Mouse (Mus musculus) yolk sac, embryonic 10.5 days (tissue): Measurements from ENCODE around the gene Ccng1.

Source experiments
- DNase-seq: peaks from one replicate; pipeline ENCODE4 v3.0.0-alpha.2; 2017; ENCODE audit warnings: low spot score

The Ccng1 gene

DNA sequence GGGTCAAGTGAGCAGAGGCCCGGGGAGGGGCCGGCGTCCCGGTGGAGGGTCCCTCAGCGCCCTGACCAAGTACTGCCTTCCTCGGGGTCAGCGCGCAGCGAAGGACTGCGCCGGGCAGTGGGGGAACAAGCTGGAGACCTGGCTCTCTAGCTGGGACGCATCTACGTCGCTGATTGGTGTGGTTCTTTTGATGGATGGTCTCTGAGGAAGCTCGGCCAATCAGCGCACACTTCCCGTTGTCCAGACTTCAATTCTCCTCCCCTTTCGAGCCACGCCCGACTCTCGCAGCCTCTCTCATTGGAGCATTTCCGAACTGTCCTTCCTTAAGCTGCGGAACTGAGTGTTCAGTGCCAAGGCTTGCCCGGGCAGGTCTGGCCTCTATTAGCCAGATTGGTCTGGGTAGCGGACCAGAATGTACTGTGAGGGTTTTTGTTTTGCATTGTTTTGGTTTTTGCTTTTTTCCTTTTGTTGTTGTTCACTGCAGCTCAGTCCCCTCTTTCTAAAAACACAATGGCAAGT, at the start of gene Ccng1:
Gene Ccng1 (minus strand): TSS at position 203 of the 519 bp plus-strand sequence.
- peak; percentile 93 for DNase-seq

DNA sequence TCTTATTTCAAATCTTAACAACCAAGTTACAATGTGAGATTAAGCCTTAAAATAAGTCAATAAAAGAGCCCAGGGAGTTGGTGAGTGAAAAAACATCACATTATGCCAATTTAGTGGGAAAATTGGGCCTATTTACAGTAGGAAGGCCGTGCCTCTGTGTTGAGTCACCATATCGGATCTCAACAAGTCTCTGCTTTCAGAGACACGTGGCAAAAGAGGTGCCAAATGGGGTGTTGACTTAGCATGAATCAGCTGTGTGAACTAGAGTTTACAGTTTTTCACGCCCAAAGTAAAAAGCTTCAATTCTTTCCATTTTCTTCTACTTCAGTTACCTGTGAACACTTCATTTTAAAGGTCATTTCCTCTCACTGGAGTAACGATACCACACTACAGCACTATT, 35.2 kb upstream of the Ccng1 start:
- no peak for DNase-seq

DNA sequence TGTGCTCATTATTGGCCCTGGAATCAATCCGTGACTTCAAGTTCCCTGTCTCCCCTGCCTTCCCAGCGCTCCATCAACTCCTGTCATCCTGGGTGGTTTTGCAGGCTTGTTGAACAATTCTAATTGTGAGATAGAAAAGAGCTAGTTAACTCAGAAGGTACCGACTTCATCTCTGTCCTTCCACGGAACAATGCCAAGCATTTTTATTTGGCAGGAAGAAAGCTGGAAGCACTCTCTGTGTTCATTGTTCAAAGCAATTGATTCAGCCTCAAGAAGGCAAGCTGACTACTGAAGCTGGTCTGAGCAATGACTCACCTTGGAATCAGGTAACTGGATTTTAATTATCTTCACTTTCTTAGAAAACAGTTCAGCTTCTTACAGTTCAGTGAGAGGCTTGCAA, 34.6 kb upstream of the Ccng1 start:
- no peak for DNase-seq

DNA sequence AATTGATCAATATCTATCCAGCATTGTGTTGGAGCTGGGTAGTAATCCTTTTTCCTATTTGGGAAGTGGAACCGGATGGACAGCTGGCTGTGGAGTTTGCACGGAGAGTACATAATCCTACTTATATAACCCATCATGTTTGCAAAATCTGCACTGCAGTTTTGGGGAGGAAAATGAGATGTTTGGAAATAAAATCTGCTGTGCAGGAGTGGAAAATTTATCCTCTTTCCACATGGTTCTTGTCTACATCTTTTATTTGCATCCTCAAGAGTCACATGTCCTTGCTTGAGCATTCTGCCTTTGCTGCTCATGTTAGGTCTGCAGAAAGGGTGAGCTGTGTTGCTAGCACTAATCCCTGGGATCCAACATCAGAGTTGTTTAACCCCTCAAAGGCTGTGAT, 31.8 kb upstream of the Ccng1 start:
- no peak for DNase-seq

DNA sequence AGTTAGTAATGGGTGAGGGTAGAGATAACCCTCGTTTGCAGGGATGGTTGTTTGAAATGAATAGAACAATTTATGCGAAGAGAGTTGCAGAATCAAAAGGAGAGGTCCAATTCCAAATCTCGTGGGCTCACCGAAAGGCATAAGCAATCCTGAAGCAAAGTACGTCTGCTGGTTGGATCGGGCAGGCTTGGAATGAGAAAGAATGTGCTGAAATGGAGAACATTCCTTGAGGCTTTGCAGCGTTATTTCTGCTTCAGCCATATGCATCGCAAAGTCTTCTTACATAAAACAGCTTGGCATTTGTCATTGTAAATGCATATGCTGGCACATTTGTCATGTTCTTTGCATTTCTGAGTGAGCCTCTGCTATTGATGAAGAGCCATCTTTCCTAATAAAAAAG, 29.2 kb upstream of the Ccng1 start:
- DNase-seq = no peak

DNA sequence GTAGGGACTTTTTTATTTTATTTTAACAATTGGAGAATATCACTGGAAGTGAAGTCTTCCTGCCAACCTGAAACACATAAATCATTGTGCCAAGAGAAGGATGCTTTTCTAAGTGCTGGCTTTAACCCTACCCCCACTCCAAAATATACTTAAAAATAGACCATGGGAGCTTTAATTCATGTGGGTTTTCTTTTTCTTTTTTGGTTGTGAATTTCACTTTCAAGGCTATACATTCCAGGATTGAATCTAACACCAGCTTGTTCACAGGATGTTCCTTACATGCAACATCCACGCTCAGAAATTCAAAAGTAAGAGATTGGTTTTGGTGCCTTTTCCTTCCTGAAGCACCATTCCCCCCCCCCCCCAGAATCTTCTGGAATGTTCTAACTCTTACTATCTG, 28.2 kb upstream of the Ccng1 start:
- DNase-seq = no peak

DNA sequence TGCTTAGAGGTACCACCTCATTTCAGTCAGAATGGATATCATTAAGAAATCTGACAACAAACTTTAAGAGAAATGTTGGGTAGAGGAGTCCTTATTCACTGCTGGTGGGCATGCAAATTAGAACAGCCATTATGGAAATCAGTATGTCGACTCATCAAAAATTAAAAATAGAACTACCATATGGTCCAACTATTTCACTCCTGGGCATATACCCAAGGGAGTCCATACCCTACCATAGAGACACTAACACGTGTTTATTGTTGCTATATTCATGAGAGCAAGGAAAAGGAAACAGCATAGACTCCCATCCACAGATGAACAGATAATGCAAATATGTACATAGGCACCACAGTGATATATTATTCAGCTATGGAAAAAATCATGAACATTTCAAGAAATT, 26.7 kb upstream of the Ccng1 start:
- no peak for DNase-seq

DNA sequence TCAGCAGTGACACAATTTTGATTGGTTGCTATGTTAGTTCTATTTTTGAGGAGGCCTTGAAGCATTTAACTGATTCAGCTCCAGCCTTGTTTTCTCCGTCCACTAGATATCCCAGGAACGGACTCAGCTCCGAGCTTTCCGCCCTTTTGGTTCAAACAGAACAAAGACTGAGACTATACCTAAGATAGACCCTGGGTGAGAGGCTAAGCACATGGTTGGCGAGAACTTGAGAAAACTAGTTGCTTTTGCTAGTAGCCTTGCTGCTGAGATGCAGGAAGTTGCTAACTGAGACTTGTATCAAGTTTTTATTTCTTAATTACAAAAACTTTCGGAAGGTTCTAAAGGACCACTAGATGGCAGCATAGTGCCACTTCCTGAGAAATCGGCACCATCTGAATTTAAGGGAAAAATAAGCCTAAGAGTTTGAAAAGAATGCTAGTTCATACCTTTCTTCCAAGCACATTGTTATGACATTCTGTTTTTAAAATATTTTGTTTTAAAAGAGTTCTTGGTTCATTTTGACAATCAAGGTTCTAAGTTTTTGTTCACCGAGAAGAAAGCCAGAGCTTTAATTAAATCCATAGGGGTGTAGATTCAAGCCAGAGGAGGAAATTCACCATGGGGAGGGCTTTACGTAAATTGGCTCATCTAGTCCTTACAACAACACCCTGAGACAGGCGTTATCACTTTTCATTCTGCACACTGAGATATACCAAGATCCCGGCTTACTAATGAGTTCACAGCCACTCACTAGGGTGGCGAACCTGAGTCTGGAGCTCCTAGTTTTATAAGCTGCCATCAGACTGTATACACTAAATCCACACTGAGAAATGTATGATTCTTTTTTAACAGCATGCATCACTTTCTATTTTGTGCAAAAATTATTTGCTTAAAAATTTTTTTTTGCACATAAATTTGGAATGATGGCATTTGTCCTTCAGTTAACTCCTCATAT, 20.5 kb upstream of the Ccng1 start:
- no peak for DNase-seq

DNA sequence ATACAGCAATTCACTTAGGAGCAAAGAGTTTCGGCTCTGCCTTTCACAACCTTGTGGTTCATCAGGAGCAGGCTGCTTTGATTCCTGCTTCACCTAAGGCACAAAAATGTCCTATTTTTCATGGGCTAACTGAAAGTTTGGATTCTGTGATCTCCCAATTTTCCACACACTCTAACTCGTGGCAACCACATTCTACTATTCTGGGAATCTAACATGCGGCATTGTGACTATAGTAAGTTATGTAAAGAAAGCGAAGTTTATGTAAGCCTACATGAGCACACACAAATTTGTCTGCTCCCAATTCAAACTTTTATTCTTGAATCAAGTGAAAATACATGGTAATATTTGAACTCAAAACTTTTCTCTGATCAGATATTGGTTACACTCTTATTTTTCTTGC, 9.6 kb upstream of the Ccng1 start:
- no peak for DNase-seq

DNA sequence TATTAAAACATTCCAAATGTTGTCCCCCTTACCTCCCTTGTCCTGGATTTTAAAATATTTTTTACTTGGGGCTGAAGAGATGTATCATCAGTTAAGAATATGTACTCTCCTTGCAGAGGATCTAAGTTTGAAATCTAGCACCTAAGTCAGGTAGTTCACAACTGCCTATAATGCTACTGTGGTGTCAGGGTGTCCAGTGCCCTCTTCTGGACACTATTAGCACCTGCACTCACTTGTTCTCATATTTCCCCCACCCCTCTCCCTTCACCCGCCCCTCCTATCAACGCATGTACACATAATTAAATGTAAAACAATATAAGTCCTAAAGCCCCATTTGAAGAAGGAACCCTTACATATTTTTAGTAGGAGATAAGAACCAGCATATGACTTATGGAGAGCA, 8.3 kb upstream of the Ccng1 start:
- no peak for DNase-seq

DNA sequence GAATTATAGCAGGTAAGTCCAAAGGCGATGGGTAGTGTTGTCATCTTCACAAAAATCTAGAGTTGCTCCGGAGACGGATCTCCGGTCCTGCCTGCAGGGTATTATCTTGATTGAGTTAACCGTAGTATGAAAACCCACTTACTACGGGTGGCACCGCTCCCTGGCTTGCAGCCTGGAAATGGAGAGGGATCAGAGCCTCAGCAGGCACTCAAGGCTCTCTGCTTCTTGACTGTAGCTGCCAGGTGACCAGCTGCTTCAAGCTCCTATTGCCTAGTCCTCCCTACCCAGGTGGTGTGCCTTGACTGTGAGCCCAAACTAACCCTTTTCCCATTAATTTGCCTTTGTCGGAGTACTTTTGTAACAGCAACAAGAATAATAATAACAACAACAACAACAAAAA, 4.8 kb upstream of the Ccng1 start:
- no peak for DNase-seq

DNA sequence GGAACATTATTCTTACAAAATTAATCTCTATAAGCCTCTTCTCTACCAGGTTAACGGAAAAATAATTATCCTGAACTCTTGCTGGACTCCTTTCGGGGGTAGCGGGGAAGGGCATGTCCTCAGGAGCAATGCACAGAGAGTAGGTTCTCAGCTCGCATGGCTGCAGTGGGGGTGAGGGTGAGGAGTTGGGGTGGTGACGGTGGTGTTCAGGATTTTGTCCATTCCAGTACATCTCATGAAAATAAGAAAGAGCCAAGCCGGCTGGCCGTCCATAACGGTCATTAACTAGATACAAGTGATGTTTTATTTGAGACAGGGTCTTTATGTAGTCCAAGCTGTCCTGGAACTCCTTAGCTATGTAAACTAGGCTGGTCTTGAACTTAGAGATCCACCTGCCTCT, 857 bp upstream of the Ccng1 start:
- DNase-seq = no peak

DNA sequence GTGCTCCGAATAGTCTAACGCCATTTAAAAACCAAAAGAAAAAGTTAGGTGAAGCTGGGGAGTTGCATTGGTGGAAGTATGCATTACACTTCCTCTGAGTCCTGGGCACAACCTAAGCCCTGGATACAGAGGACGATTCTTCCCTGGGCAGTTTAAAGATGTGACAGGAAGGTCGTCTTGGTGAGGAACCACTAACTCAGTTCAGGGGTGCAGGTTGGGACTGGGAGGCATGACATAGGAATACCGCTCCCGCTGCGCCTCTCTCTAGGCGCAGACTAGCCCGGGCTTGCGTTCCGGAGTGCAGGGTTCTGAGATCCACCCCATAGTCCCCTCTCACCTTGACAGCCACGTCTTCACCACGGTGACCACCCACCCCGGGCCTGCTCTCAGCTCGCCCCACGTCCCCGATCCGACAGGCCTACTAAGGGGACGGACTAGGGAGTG, 425 bp downstream of the Ccng1 start:
- no peak for DNase-seq

DNA sequence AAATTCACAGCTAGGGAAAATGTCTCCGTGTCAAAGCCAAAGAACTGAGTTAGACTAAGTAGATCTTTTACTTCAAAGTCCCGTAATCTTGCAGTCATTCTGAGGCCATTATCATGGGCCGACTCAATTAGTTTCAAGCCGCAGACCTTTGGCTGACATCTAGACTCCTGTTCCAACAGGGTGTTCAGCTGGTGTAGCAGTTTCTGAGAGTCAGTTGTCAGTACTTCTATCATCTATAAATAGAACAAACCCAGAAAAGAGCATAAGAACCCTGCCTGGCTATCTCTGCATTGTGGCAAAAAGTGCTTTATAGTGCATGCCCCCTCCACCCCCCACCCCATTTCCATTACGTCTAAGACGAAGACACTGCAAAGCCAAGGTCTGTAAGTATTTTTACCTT, 1.3 kb downstream of the Ccng1 start:
- no peak for DNase-seq

DNA sequence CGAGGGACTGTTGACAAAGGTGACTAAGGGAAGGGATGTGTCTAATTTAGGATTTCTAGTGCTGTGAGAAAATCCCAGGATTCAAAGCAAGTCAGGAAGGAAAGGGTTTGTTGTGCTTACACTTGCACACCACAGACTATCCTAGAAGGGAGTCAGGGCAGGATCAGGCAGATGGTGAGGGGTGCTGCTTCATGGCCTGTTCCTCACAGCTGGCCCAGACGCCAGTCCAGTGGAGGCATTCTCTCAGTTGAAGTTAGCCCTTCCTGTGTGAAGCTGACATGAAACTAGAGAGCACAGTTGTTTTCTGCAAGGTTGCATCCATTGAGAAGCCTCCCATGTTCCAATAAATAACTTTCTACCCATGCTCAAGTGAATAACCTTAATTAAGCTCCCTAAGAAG, 7.4 kb downstream of the Ccng1 start:
- no peak for DNase-seq

DNA sequence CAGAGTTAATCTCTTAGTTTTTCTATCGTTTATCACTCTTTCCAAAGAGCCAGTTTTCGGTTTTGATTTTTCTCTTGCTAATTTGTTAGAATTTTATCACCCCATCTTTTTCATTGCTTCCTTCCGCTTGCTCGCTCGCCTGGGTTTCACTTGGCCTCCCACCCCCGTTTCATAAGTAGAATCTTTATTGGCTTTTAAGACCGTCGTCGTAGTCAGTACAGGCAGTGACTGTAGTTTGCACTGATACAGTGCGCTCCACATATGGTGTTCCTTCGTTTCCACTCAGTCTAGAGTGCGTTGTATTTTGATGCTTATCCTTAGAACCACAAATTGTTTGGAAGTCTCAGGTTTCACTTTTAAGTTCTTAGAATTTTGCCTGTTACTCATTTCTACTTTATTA, 8.8 kb downstream of the Ccng1 start:
- DNase-seq = no peak

DNA sequence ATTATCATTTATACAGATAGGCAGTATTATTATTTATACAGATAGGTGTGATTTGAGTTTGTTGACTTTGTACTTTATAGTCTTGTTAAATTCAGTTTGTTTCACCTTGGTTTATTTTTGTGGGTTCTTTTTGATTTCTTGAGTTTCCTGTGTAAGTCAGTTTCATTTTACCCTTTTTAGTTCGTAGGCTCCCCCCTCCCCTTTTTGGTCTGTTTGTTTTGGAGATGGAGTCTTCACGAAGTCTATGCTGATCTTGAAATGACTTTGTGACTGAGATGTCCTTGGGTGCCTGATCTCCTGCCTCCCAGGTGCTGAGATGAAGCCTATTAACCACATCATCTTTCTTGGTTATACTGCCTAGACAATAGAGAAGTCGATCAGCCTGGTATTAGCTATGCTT, 10.8 kb downstream of the Ccng1 start:
- DNase-seq = no peak

DNA sequence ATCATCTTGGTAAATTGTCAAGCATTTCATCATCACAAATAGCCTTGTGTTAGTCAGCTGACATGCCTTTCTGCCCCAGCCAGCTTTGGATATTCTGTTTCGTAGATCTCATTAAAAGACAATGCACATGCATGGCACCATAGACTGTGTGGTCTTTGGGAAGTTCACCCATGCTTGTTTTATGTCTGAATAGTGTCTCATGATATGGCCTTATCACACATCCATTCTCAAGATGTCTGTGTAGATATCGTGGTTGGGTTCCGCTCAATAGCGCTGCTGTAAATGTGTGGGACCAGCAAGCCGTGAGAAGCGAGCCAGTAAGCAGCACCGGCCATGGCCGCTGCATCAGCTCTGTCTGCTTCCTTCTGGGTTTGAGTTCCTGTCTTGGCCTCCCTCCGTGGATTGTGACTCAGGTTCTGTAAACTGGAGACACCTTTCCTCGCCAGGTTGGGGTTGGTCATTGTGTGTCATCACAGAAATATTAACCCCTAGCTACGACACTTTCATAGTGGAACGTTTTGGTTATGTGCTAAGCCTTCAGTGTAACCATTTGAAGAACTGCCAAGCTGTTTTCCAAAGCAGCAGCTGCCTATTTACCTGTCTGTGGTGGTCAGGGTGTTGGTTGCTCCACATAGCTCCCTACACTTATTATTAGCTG, 13.4 kb downstream of the Ccng1 start:
- DNase-seq = no peak

DNA sequence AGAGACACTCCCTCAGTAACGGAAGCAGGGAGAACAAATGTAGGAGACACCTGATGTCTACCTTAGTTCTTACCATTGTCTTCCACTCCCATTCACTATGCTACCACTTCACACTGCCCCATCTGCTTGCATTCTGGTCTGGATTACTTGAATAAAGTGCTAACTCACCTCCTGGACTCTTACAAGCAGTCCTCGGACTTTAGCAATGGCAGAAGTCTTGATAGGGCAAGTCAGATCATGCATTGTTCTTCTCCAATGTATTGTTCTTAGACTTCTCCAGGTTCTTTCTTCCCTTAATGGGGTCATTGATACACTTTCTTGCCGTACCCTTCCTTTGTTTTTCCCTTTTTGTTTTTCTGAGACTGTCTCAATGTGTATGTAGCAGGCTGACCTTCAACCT, 17.7 kb downstream of the Ccng1 start:
- no peak for DNase-seq

DNA sequence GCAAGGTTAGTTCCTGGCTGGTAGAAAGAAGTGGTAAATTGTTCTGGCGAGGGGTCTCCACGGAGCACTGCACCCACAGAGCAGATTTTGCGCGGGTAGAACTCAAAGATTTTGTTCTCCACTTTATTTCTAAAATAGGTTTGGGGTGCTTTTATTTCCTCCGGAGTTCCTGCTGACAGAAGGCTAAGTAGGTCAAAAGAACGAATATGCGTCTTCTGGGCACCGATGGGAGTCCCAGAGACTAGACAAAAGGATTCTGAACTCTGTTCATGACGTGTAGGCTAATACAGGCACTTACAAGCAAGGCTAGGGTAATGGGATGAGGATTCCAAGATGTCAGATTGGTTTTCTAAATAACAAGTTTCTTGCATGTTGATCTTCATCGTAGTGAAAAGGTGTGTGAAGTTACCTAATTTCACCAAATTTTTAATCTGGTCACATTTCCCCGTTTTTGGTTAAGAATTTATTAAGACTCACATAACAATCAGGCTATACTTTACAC, 20.8 kb downstream of the Ccng1 start:
- DNase-seq = no peak

DNA sequence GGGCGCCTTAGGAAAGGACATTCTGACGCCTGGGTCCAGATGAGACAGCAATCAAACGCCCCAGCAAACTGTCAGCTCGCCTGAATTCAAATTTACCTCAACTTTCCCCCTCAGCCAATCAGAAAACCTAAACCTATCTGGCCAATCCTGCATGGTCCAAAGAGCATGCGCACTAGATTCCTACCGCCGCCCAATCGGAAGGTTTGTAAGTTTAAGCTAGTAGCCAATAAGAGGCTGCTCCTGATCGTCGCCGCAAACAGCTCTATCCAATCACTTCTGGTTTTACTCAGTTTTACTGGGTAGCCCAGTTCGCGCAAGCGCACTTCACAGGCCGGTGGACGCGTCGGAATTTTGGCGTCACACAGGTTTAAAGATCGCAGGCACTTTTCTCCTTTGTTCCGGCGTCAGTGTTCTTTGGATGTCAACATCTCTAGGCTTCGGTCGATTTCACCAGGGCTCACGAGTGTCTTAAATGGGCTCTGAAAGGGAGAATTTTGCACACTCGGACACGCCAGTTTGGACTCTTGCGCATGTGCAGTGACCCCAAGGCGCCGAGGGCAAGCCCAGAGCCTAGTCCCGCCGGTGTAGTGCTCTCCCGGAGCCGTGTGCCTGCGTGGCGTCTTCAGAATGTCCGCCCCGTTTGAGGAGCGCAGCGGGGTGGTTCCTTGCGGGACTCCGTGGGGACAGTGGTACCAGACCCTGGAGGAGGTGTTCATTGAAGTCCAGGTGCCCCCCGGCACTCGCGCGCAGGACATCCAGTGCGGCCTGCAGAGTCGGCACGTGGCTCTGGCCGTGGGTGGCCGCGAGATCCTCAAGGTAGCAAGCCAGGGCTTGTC, 21.6 kb downstream of the Ccng1 start, which contains the start of the genes Hmmr and Nudcd2:
Gene Hmmr (minus strand): TSS at position 84 of the 836 bp plus-strand sequence.
Gene Nudcd2 (plus strand): TSS at position 329 of the 836 bp plus-strand sequence.
- peak; percentile 95 for DNase-seq

DNA sequence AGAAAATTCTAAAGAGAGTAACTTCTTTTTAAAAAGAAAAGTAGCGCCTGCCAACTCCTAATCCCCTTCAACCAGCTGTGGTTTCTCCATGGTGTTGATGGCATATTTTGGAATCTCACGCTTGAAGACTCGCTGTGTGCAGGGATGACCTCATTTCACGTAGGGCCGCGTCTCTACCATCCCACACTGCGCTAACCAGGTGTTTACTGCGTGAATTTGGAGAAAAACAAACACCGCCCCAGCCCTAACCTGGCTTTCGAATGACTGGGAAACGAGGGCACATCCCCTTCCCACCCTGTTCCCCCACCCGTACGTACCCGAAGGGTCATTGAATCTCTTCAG, 22.1 kb downstream of the Ccng1 start:
- no peak for DNase-seq
